Mouse (Mus musculus) kidney, postnatal 0 days (tissue): Measurements from ENCODE around the gene Bscl2. TPM values are rescaled to one million over a fixed set of nuclear protein-coding genes. Genes with fewer than 3 reads are reported as not detected.
"Not testable (repeated sequence)": the region's sequence is repeated elsewhere in the genome, so short reads cannot be mapped to it uniquely, and the experiment has no call there.

ENCODE experiments used
- ATAC-seq: fragments of 200-750 bp; cut with Nextera tagmentation; replicated peaks from 2 replicates; pipeline ENCODE4 v1.8.0; 2017; ENCODE audit warnings: low read depth, moderate number of reproducible peaks, moderate TSS enrichment, moderate library complexity; ENCODE audit not compliant: low FRiP score
- DNase-seq: peaks from one replicate; pipeline ENCODE4 v3.0.0-alpha.2; 2016; ENCODE audit warnings: low spot score
- H3K27ac ChIP-seq: fragments of 300-500 bp; sonication (generic); 2 replicates; pipeline ENCODE4 v1.5.1; 2014; ENCODE audit warnings: mild to moderate bottlenecking
- H3K27me3 ChIP-seq: fragments of 300-500 bp; sonication (generic); 2 replicates; pipeline ENCODE4 v1.6.1; 2014; ENCODE audit warnings: low read length, mixed read lengths; ENCODE audit not compliant: insufficient read depth
- H3K36me3 ChIP-seq: fragments of 300-500 bp; sonication (generic); 2 replicates; pipeline ENCODE4 v1.6.1; 2014; ENCODE audit warnings: low read length, mixed read lengths; ENCODE audit not compliant: insufficient read depth
- H3K4me1 ChIP-seq: fragments of 300-500 bp; sonication (generic); replicated peaks from 2 replicates; pipeline ENCODE4 v1.6.1; 2014; ENCODE audit warnings: antibody characterized with exemption, low read length, mixed read lengths; ENCODE audit not compliant: insufficient read depth
- H3K4me2 ChIP-seq: fragments of 300-500 bp; sonication (generic); 2 replicates; pipeline ENCODE4 v1.6.1; 2014; ENCODE audit warnings: mild to moderate bottlenecking, low read length, moderate library complexity, mixed read lengths
- H3K4me3 ChIP-seq: fragments of 300-500 bp; sonication (generic); replicated peaks from 2 replicates; pipeline ENCODE4 v1.5.1; 2014; ENCODE audit warnings: low read depth, low read length
- H3K9ac ChIP-seq: fragments of 300-500 bp; sonication (generic); 2 replicates; pipeline ENCODE4 v1.6.1; 2014; ENCODE audit warnings: low read depth, low read length
- H3K9me3 ChIP-seq: fragments of 300-500 bp; sonication (generic); replicated peaks from 2 replicates; pipeline ENCODE4 v1.6.1; 2016; ENCODE audit warnings: low read length, inconsistent platforms, mixed read lengths
- CTCF ChIP-seq: IDR thresholded peaks from 2 replicates; pipeline ENCODE4 v1.5.1; 2016; ENCODE audit warnings: antibody characterized with exemption, low read depth, mild to moderate bottlenecking, moderate library complexity
- WGBS: fragments of 180-500 bp; shearing (Covaris S2); extraction: QIAGEN DNeasy Blood & Tissue Kit; methylation state at CpG from one replicate; pipeline ENCODE4 v1.1.7; 2014; 5-methylcytosine and 5-hydroxymethylcytosine counted together
- polyA plus RNA-seq: library from polyadenylated mRNA; unstranded; fragments of >200 nt; fragmentation: Nextera tagmentation; extraction: Ambion mirVana; gene quantifications from 2 replicates; pipeline ENCODE4 v1.2.1, GENCODE M21; 2015

Bscl2 gene
- polyA plus RNA-seq, 1 experiment from 2014 or later: 57.0 TPM

DNA sequence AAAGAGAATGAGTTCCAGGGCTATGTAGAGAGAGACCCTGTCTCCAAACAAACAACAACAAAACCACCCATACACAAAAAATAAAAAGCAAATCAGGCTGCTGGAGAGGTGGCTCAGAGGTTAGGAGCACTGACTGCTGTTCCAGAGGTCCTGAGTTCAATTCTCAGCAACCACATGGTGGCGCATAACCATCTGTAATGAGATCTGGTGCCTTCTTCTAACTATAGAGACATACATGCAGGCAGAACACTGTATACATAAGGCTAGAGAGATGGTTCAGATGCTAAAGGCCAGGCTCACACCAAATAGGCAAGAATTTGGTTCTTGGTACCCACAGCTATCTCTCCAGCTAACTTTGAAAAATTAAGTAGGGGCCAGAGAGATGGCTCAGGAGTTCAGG, 21.8 kb downstream of the Bscl2 start:
- Histone ChIP-seq H3K4me3 (no peak overlapping the region), H3K36me3 (no peaks in the 10 kb centered on the region), H3K4me2 (no peak overlapping the region), H3K4me1 (no peaks in the 10 kb centered on the region), H3K27me3 (no peaks in the 10 kb centered on the region), H3K9me3 (no peaks in the 10 kb centered on the region), H3K27ac (no peak overlapping the region), H3K9ac (no peak overlapping the region)
- peak; percentile 60 for TF ChIP-seq CTCF
- 22% methylated on average over 1 of the region's 1 CpGs for WGBS
- ATAC-seq (no peak), DNase-seq (no peak)

DNA sequence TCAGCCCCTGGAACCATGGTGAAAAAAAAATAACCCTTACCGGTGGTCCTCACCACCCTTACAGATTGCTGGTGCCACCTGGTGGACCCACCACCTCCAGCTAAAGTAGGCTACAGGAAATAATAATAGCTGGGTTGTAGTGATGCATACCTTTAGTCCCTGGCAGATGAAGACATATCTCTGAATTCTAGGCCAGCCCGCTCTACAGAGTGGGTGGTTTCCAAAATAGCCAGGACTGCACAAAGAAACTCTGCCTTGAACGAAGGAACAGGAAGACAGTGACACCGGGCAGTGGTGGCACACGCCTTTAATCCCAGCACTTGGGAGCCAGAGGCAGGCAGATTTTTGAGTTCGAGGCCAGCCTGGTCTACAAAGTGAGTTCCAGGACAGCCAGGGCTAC, 27.0 kb downstream of the Bscl2 start:
- H3K27ac ChIP-seq: no peak overlapping the region
- H3K9me3 ChIP-seq: no peaks in the 10 kb centered on the region
- whole genome bisulfite sequencing: 84% methylated on average over 6 of the region's 6 CpGs
- ATAC-seq (no peak), DNase-seq (no peak)
- TF ChIP-seq CTCF: no peak
- H3K4me3 ChIP-seq: no peak overlapping the region
- H3K4me2 ChIP-seq: no peak overlapping the region
- H3K9ac ChIP-seq: no peak overlapping the region
- no peaks in the 10 kb centered on the region for H3K27me3 ChIP-seq
- no peaks in the 10 kb centered on the region for H3K4me1 ChIP-seq
- H3K36me3 ChIP-seq: no peaks in the 10 kb centered on the region

DNA sequence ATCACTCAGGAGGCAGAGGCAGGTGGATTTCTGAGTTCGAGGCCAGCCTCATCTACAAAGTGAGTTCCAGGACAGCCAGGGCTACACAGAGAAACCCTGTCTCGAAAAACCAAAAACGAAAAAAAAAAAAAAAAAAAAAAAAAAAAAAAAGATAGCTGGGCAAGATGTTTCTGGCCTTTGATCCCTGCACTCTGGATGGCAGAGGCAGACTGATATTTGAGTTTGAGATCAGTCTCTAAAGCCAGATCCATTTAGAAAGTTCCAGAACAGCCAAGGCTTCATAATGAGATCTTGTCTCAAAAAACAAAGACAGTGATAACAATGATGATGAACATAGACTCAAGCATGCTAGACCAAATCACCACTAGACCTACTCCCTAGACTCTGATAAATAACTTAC, 33.1 kb downstream of the Bscl2 start:
- not testable (repeated sequence) for DNase-seq, H3K4me1 ChIP-seq, H3K4me3 ChIP-seq, H3K27ac ChIP-seq, H3K27me3 ChIP-seq, H3K9me3 ChIP-seq, ATAC-seq
- Histone ChIP-seq H3K9ac (0 out of 2 replicates have a peak overlapping the region, but pooled peaks have one; percentile 96), H3K36me3 (peaks cover 20% of the 10 kb centered on the region), H3K4me2 (peak overlapping the region; percentile 51; the same call in 1 of the 2 replicates)
- WGBS: 76% methylated on average over 3 of the region's 3 CpGs

DNA sequence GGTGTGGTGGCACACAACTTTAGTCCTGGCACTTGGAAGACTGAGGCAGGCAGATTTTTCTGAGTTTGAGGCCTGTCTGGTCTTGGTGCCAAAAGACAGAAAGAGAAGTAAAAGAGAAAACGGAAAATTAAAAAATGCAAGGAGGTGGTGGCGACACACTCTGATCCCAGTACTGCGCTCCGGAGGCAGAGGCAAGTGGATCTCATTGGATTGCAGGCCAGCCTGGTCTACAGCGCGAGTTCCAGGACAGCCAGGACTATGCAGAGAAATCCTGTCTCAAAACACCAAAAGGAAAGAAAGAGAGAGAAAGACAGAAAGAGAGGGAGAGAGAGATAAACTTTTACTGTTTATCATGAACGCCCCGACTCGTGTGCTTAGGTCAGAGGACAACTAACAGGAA, 33.6 kb downstream of the Bscl2 start:
- Histone ChIP-seq H3K4me3 (peak overlapping the region; percentile 96), H3K36me3 (peaks cover 20% of the 10 kb centered on the region), H3K27ac (peak overlapping the region; percentile 60), H3K27me3 (no peaks in the 10 kb centered on the region), H3K9ac (peak overlapping the region; percentile 96; the same call in 1 of the 2 replicates), H3K9me3 (no peaks in the 10 kb centered on the region), H3K4me2 (peak overlapping the region; percentile 51), H3K4me1 (0 out of 2 replicates have a peak, but pooled peaks cover 5% of the 10 kb centered on the region)
- WGBS: 47% methylated on average over 9 of the region's 9 CpGs
- no peak for TF ChIP-seq CTCF
- DNase-seq (no peak), ATAC-seq (no peak)

DNA sequence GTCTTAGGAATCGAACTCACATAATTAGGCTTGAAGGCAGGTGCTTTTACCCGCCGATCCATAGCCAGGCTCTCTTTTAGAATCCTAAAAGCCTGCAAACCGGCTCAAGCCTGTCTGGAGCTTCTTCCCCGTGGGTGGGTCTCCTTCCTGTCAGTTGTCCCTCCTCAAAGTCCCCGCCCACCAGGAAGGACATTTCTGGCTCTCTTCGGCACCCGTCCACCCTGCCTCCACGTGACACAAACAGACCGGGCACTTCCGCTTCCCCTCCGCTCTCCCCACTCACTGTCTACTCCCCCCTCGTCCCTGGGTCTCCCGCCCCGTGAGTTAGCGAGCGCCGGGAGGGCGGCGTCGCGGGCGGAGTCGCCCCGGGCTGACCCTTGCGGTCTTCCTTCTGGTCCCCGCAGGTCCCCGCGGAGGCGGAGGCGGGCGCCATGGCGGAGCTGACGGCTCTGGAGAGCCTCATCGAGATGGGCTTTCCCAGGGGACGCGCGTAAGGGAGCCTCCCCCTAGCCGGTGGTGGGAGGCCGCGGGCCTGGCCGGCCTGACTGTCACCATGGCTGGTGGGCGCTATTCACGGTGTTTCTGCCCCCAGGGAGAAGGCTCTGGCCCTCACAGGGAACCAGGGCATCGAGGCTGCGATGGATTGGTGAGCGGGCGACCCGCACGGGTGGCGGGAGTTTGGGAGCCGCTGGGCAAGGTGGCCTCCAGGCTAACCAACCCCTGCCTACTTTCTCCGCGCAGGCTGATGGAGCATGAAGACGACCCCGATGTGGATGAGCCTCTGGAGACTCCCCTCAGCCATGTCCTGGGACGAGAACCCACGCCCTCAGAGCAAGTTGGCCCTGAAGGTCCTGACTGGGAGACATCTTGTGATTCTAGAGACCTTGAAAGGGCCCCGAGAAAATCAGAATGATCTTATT, 34.3 kb downstream of the Bscl2 start, which contains the start of gene Ubxn1:
Ubxn1 (plus strand) TSS at position 230 of the 920 bp plus-strand sequence.
- H3K27me3 ChIP-seq: no peaks in the 10 kb centered on the region
- H3K9me3 ChIP-seq: no peaks in the 10 kb centered on the region
- H3K4me3 ChIP-seq: peak within 1 kb of the TSS; percentile 96
- no peak for TF ChIP-seq CTCF
- H3K4me1 ChIP-seq: 0 out of 2 replicates have a peak, but pooled peaks cover 5% of the 10 kb centered on the region
- H3K27ac ChIP-seq: peak within 1 kb of the TSS; percentile 90
- H3K4me2 ChIP-seq: peak within 1 kb of the TSS; percentile 80
- DNase-seq (peak; percentile 99), ATAC-seq (peak; percentile 96)
- WGBS: 1% methylated on average over 51 of the region's 59 CpGs
- H3K9ac ChIP-seq: peak within 1 kb of the TSS; percentile 96
- peaks cover 24% of the 10 kb centered on the region for H3K36me3 ChIP-seq

DNA sequence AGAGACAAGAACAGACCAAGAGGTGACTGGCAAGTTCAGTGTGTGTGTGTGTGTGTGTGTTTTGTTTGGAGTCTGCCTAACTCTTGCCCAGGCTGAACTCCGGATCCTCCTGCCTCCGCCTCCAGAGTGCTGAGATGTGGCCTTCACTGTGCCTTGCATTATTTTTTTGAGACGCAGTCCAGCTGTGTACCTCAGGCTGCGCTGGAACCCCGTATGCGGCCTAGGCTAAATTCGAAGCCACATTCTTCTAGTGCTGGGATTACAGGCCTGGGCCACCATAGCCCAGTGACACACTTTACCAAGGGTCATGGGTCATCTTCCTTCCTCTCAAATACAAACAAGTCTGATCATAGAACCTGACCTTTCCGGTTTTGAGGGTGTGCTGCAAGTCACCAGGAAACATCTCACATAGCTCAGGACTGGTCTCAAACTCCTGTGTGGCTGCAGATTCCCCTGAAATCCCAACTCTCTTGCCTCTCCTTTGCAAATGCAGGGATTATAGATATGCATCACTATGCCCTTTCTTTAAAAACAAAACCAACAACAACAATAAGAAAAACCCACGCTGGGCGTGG, 35.1 kb downstream of the Bscl2 start:
- 63% methylated on average over 10 of the region's 10 CpGs for WGBS
- Histone ChIP-seq H3K9ac (peak overlapping the region; percentile 96), H3K9me3 (no peaks in the 10 kb centered on the region), H3K4me2 (peak overlapping the region; percentile 80), H3K4me3 (peak overlapping the region; percentile 96), H3K27me3 (no peaks in the 10 kb centered on the region), H3K4me1 (0 out of 2 replicates have a peak, but pooled peaks cover 5% of the 10 kb centered on the region), H3K27ac (peak overlapping the region; percentile 90), H3K36me3 (peaks cover 31% of the 10 kb centered on the region)
- TF ChIP-seq CTCF: no peak
- ATAC-seq (no peak), DNase-seq (no peak)
